Mouse (Mus musculus): ENCODE data around the gene Vmn2r87.
"Not testable (repeated sequence)": the region's sequence is repeated elsewhere in the genome, so short reads cannot be mapped to it uniquely, and the experiment has no call there.

- not testable (repeated sequence) for TF ChIP-seq CTCF, EP300 (IDR thresholded peaks at IDR 0.05; ENCODE audit: low read depth)
Observed at GRCm38 (mm10) chr10:130455950-130456349, 41.2 kb downstream of the Vmn2r87 start, which contains the start of gene Vmn2r86.
